Mouse (Mus musculus) mature B cell (primary cell): ENCODE measurements at regions not wholly inside any gene's neighbourhood (a gene's known extent, or its start where the extent isn't known, plus 50 kb on each side); places are given as distances from the start of the nearest gene placed in this dataset.

ENCODE experiments used
- in situ Hi-C: fragments of 300-500 bp; cut with MboI; formaldehyde crosslinking; loops from 2 replicates; pipeline ENCODE4 v1.14.3; 2019

GRCm38 (mm10) chr10:21446641-21447040 is 69.5 kb downstream of the Aldh8a1 start:
- in situ Hi-C loops = no loop called here

GRCm38 (mm10) chr10:21448132-21448531 is 71.0 kb downstream of the Aldh8a1 start:
- in situ Hi-C loops = no loop called here

GRCm38 (mm10) chr10:21448942-21449341 is 71.9 kb downstream of the Aldh8a1 start:
- in situ Hi-C loops = no loop called here

GRCm38 (mm10) chr10:21452611-21453010 is 75.5 kb downstream of the Aldh8a1 start:
- in situ Hi-C loops = no loop called here

- in situ Hi-C loops = no loop called here
These were observed 76.4 kb downstream of the Aldh8a1 start for GRCm38 (mm10) chr10:21453527-21453926.

GRCm38 (mm10) chr10:21454153-21454552 is 77.1 kb downstream of the Aldh8a1 start:
- in situ Hi-C loops = no loop called here

- in situ Hi-C loops = no loop called here
These were observed 77.7 kb downstream of the Aldh8a1 start for GRCm38 (mm10) chr10:21454757-21455156.

- in situ Hi-C loops = no loop called here
These were observed 78.8 kb downstream of the Aldh8a1 start for GRCm38 (mm10) chr10:21455863-21456262.

GRCm38 (mm10) chr10:21456359-21456758 is 79.3 kb downstream of the Aldh8a1 start:
- in situ Hi-C loops = no loop called here

GRCm38 (mm10) chr10:21456991-21457390 is 79.9 kb downstream of the Aldh8a1 start:
- in situ Hi-C loops = no loop called here

- in situ Hi-C loops = no loop called here
These were observed 81.5 kb downstream of the Aldh8a1 start for GRCm38 (mm10) chr10:21458608-21459007.

GRCm38 (mm10) chr10:21460062-21460461 is 83.0 kb downstream of the Aldh8a1 start:
- in situ Hi-C loops = no loop called here

GRCm38 (mm10) chr10:21462915-21463314 is 85.8 kb downstream of the Aldh8a1 start:
- in situ Hi-C loops = no loop called here

- in situ Hi-C loops = loop anchor here (5.0 kb wide), 2 partner anchors 137 to 542 kb away; no protein-coding TSS in a partner anchor
These were observed 88.3 kb downstream of the Aldh8a1 start for GRCm38 (mm10) chr10:21465362-21465761.

GRCm38 (mm10) chr10:21465806-21466377 is 88.8 kb downstream of the Aldh8a1 start:
- in situ Hi-C loops = loop anchor here (5.0 kb wide), 2 partner anchors 136 to 541 kb away; no protein-coding TSS in a partner anchor

- in situ Hi-C loops = loop anchor here (5.0 kb wide), 2 partner anchors 135 to 540 kb away; no protein-coding TSS in a partner anchor
These were observed 90.5 kb downstream of the Aldh8a1 start for GRCm38 (mm10) chr10:21467425-21468085.

GRCm38 (mm10) chr10:21468421-21468820 is 91.3 kb downstream of the Aldh8a1 start:
- in situ Hi-C loops = loop anchor here (5.0 kb wide), 2 partner anchors 134 to 539 kb away; no protein-coding TSS in a partner anchor

- in situ Hi-C loops = loop anchor here (5.0 kb wide), 2 partner anchors 132 to 537 kb away; no protein-coding TSS in a partner anchor
These were observed 92.9 kb downstream of the Aldh8a1 start for GRCm38 (mm10) chr10:21469961-21470360.

- in situ Hi-C loops = no loop called here
These were observed 93.5 kb downstream of the Aldh8a1 start for GRCm38 (mm10) chr10:21470589-21470988.

GRCm38 (mm10) chr10:21474242-21474641 is 97.2 kb downstream of the Aldh8a1 start:
- in situ Hi-C loops = no loop called here

- in situ Hi-C loops = no loop called here
These were observed 100.9 kb downstream of the Aldh8a1 start for GRCm38 (mm10) chr10:21478004-21478403.

- in situ Hi-C loops = no loop called here
These were observed 102.3 kb downstream of the Aldh8a1 start for GRCm38 (mm10) chr10:21479403-21479802.

GRCm38 (mm10) chr10:21481255-21481654 is 104.2 kb downstream of the Aldh8a1 start:
- in situ Hi-C loops = no loop called here
